Mouse (Mus musculus): ENCODE data around the gene Prss36.

DNA sequence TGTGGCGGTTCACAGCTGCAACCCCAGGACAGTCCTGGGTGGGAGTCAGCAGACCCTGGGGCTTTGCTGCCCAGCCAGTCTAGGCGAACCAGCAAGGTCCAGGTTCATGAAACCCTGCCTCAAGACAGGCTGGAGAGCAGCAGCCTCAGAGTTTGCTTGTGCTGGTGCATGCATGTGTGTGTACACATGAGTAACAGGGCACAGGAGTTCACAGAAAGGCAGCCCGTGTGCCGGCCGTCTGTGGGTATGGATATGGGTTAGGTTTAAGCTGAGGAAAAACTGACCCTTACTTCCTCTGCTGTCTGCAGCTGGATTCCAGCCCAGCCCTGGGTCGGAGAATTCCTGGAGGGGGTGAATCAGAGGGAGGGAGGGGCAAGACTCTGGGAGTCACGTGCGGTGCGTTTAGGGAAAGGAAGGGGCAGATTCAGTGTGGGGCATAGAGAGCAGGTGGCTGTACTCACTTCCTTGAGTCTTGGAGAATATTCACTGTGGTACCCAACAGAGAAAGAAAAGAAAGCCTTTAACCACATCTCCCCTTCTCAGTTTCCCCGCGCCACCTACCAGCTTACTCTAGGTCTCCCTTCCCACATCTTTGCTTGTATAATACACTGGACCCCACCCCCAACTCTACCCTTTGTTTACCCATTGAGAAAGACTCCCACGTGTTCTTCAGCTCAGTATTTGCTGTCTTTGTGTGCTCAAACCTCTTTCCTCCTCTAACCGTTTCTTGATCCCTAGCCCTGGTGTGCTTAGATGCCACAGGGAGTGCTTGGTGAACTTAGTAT is 15.0 kb downstream of the Prss36 start:
- no peak for TF ChIP-seq ZNF384 (IDR thresholded peaks at IDR 0.05; ENCODE audit: low read depth, low read length)
- no peak for TF ChIP-seq EP300 (IDR thresholded peaks at IDR 0.05; ENCODE audit: low read length)
- no peak for TF ChIP-seq HCFC1 (IDR thresholded peaks at IDR 0.05; ENCODE audit: low read depth, low read length)
